Mouse (Mus musculus) MEL (cell line): ENCODE measurements around the gene Tesk1.
A peak's percentile ranks its signal among the peaks of the same experiment; 100 is the strongest.

ENCODE experiments used
- CTCF ChIP-seq, 3 experiments: IDR thresholded peaks in 2 of 3; conservative IDR thresholded peaks in 1 of 3; 2 replicates each; pipeline ENCODE4 v1.5.1; 2011 to 2012; ENCODE audit warnings: low read length in 3 of 3, low read depth in 2 of 3, mild to moderate bottlenecking in 2 of 3, improper control_type of control experiment in 1 of 3, inconsistent platforms in 1 of 3, mixed read lengths in 1 of 3, moderate library complexity in 1 of 3; ENCODE audit not compliant: control insufficient read depth in 1 of 3, insufficient read depth in 1 of 3, poor library complexity in 1 of 3, severe bottlenecking in 1 of 3
- EP300 ChIP-seq, 2 experiments: IDR thresholded peaks; 2 replicates each; pipeline ENCODE4 v1.6.1; 2011; ENCODE audit warnings: improper control_type of control experiment in 2 of 2, low read length in 2 of 2, low read depth in 1 of 2, mild to moderate bottlenecking in 1 of 2
- HCFC1 ChIP-seq: IDR thresholded peaks from 2 replicates; pipeline ENCODE4 v1.6.1; 2012; ENCODE audit warnings: low read depth, mild to moderate bottlenecking, inconsistent platforms, low read length, improper control_type of control experiment, moderate library complexity
- MAFK ChIP-seq: IDR thresholded peaks from 2 replicates; pipeline ENCODE4 v1.6.1; 2011; ENCODE audit warnings: low read depth, mild to moderate bottlenecking, low read length, improper control_type of control experiment, borderline replicate concordance
- POLR2A ChIP-seq, 2 experiments: IDR thresholded peaks; 2 replicates each; pipeline ENCODE4 v1.6.1; 2011 to 2012; ENCODE audit warnings: low read length in 2 of 2, mild to moderate bottlenecking in 2 of 2, control low read depth in 1 of 2, improper control_type of control experiment in 1 of 2, low read depth in 1 of 2, moderate library complexity in 1 of 2; ENCODE audit not compliant: control insufficient read depth in 1 of 2, insufficient read depth in 1 of 2, poor library complexity in 1 of 2
- POLR2AphosphoS5 ChIP-seq: IDR thresholded peaks from 2 replicates; pipeline ENCODE4 v1.6.1; 2012; ENCODE audit warnings: low read depth, borderline replicate concordance, mild to moderate bottlenecking, inconsistent platforms, low read length, moderate library complexity, mixed read lengths
- RAD21 ChIP-seq: IDR thresholded peaks from 2 replicates; pipeline ENCODE4 v1.6.1; 2011; ENCODE audit warnings: mild to moderate bottlenecking, low read depth, low read length, improper control_type of control experiment
- SIN3A ChIP-seq: IDR thresholded peaks from 2 replicates; pipeline ENCODE4 v1.6.1; 2012; ENCODE audit warnings: low read length, improper control_type of control experiment, inconsistent platforms
- TBP ChIP-seq: IDR thresholded peaks from 2 replicates; pipeline ENCODE4 v1.8.0; 2011; ENCODE audit warnings: low read depth, low read length, improper control_type of control experiment
- TCF12 ChIP-seq: IDR thresholded peaks from 2 replicates; pipeline ENCODE4 v1.6.1; 2014; ENCODE audit warnings: low read depth, mild to moderate bottlenecking, inconsistent platforms, low read length, improper control_type of control experiment, moderate library complexity

GRCm38 (mm10) chr4:43442044-43442443 lies 305 bp downstream of the Tesk1 start:
- TF ChIP-seq EP300 (IDR thresholded peaks at IDR 0.05; ENCODE audit: low read depth in 1 of 2, low read length in 2 of 2) (0 out of 4 replicates have a peak, but pooled peaks of 1 of the 2 experiments have one; percentile 20), CTCF (IDR thresholded peaks at IDR 0.05 in 2 of 3, conservative IDR thresholded peaks at IDR 0.05 in 1 of 3; ENCODE audit: control insufficient read depth in 1 of 3, insufficient read depth in 1 of 3, low read depth in 2 of 3, low read length in 3 of 3, poor library complexity in 1 of 3, severe bottlenecking in 1 of 3) (peak; percentile 61 to 97 (median 71)), TBP (peak; percentile 52; the same call in 1 of the 2 replicates), SIN3A (peak; percentile 84), TCF12 (no peak; the same call in 1 of the 2 replicates), RAD21 (peak; percentile 83), MAFK (no peak), POLR2A (IDR thresholded peaks at IDR 0.05; ENCODE audit: control insufficient read depth in 1 of 2, insufficient read depth in 1 of 2, low read depth in 1 of 2, low read length in 2 of 2, poor library complexity in 1 of 2) (peak in 1 of 2 experiments; percentile 58; a peak in 2 of 4 replicates), POLR2AphosphoS5 (no peak), HCFC1 (peak; percentile 79)
